Mouse (Mus musculus): Measurements from ENCODE around the gene Otop2.

The Otop2 gene

GRCm38 (mm10) chr11:115306863-115307262 lies at the start of gene Otop2:
Gene Otop2, plus strand, starts transcription at chr11:115307163.
- DNase-seq (ENCODE audit: low read depth), result no peak

- DNase-seq (ENCODE audit: low read depth), result no peak
Observed at GRCm38 (mm10) chr11:115257775-115258510, 49.0 kb upstream of the Otop2 start.

- no peak for DNase-seq (ENCODE audit: low read depth)
Observed at GRCm38 (mm10) chr11:115259134-115259533, 47.8 kb upstream of the Otop2 start.

GRCm38 (mm10) chr11:115262954-115263353 lies 44.0 kb upstream of the Otop2 start:
- no peak for DNase-seq (ENCODE audit: low read depth)

GRCm38 (mm10) chr11:115264136-115264861 lies 42.7 kb upstream of the Otop2 start:
- no peak for DNase-seq (ENCODE audit: low read depth)

GRCm38 (mm10) chr11:115264862-115265668 lies 41.9 kb upstream of the Otop2 start:
- DNase-seq (ENCODE audit: low read depth), result no peak

- no peak for DNase-seq (ENCODE audit: low read depth)
Observed at GRCm38 (mm10) chr11:115265771-115266399, 41.1 kb upstream of the Otop2 start.

GRCm38 (mm10) chr11:115266400-115266778 lies 40.6 kb upstream of the Otop2 start:
- DNase-seq (ENCODE audit: low read depth), result no peak

- DNase-seq (ENCODE audit: low read depth), result no peak
Observed at GRCm38 (mm10) chr11:115267061-115267883, 39.7 kb upstream of the Otop2 start, which contains the start of gene Grin2c. Gene Grin2c, minus strand, starts transcription at chr11:115267243.

- no peak for DNase-seq (ENCODE audit: low read depth)
Observed at GRCm38 (mm10) chr11:115267958-115268357, 39.0 kb upstream of the Otop2 start.

GRCm38 (mm10) chr11:115269330-115270066 lies 37.5 kb upstream of the Otop2 start:
- DNase-seq (ENCODE audit: low read depth), result no peak

- DNase-seq (ENCODE audit: low read depth), result peak; percentile 56
Observed at GRCm38 (mm10) chr11:115270148-115270861, 36.7 kb upstream of the Otop2 start.

GRCm38 (mm10) chr11:115271052-115271451 lies 35.9 kb upstream of the Otop2 start:
- no peak for DNase-seq (ENCODE audit: low read depth)

GRCm38 (mm10) chr11:115271481-115271880 lies 35.5 kb upstream of the Otop2 start:
- no peak for DNase-seq (ENCODE audit: low read depth)

GRCm38 (mm10) chr11:115272894-115273498 lies 34.0 kb upstream of the Otop2 start:
- no peak for DNase-seq (ENCODE audit: low read depth)

GRCm38 (mm10) chr11:115273735-115274134 lies 33.2 kb upstream of the Otop2 start:
- DNase-seq (ENCODE audit: low read depth), result no peak

- DNase-seq (ENCODE audit: low read depth), result no peak
Observed at GRCm38 (mm10) chr11:115274178-115274577, 32.8 kb upstream of the Otop2 start.

- no peak for DNase-seq (ENCODE audit: low read depth)
Observed at GRCm38 (mm10) chr11:115274771-115275170, 32.2 kb upstream of the Otop2 start.

GRCm38 (mm10) chr11:115275509-115275908 lies 31.5 kb upstream of the Otop2 start:
- DNase-seq (ENCODE audit: low read depth), result no peak

Data from c-Kit-positive CD71-positive TER-119-negative erythroid progenitor cells, embryonic 14.5 days (primary cell).